Mouse (Mus musculus) stomach, embryonic 14.5 days (tissue): ENCODE data around the gene Furin. TPM values are rescaled to one million over a fixed set of nuclear protein-coding genes. Genes with fewer than 3 reads are reported as not detected.

Experiments used
- ATAC-seq: fragments of 200-750 bp; cut with Nextera tagmentation; 2 replicates; pipeline ENCODE4 v1.8.0; 2017; ENCODE audit warnings: low read depth, moderate TSS enrichment; ENCODE audit not compliant: insufficient number of reproducible peaks, insufficient read depth, low FRiP score
- H3K27ac ChIP-seq: fragments of 300-500 bp; sonication (generic); 2 replicates; pipeline ENCODE4 v1.5.1; 2014; ENCODE audit warnings: mild to moderate bottlenecking, low read length, moderate library complexity, mixed read lengths
- H3K27me3 ChIP-seq: fragments of 300-500 bp; sonication (generic); 2 replicates; pipeline ENCODE4 v1.6.1; 2014; ENCODE audit warnings: low read length, control low read depth, mixed read lengths; ENCODE audit not compliant: control insufficient read depth, insufficient read depth
- H3K36me3 ChIP-seq: fragments of 300-500 bp; sonication (generic); 2 replicates; pipeline ENCODE4 v1.6.1; 2014; ENCODE audit warnings: mild to moderate bottlenecking, control low read depth, low read length, moderate library complexity, mixed read lengths; ENCODE audit not compliant: control insufficient read depth, insufficient read depth
- H3K4me1 ChIP-seq: fragments of 300-500 bp; sonication (generic); 2 replicates; pipeline ENCODE4 v1.6.1; 2014; ENCODE audit warnings: low read length, control low read depth, mixed read lengths; ENCODE audit not compliant: control insufficient read depth, insufficient read depth
- H3K4me2 ChIP-seq: fragments of 300-500 bp; sonication (generic); replicated peaks from 2 replicates; pipeline ENCODE4 v1.6.1; 2014; ENCODE audit warnings: low read depth, low read length, control low read depth
- H3K4me3 ChIP-seq: fragments of 300-500 bp; sonication (generic); 2 replicates; pipeline ENCODE4 v1.5.1; 2014; ENCODE audit warnings: low read depth, low read length, control low read depth
- H3K9ac ChIP-seq: fragments of 300-500 bp; sonication (generic); replicated peaks from 2 replicates; pipeline ENCODE4 v1.6.1; 2014; ENCODE audit warnings: low read depth, mild to moderate bottlenecking, control low read depth, low read length, moderate library complexity, mixed read lengths
- H3K9me3 ChIP-seq: fragments of 300-500 bp; sonication (generic); 2 replicates; pipeline ENCODE4 v1.6.1; 2016; ENCODE audit warnings: low read depth, low read length, control low read depth; ENCODE audit not compliant: control insufficient read depth
- WGBS: fragments of 180-500 bp; shearing (Covaris S2); extraction: QIAGEN DNeasy Blood & Tissue Kit; methylation state at CpG from one replicate; pipeline ENCODE4 v1.1.7; 2014; 5-methylcytosine and 5-hydroxymethylcytosine counted together
- polyA plus RNA-seq: library from polyadenylated mRNA; unstranded; fragments of >200 nt; fragmentation: Nextera tagmentation; extraction: Ambion mirVana; gene quantifications from 2 replicates; pipeline ENCODE4 v1.2.1, GENCODE M21; 2014

The Furin gene
- polyA plus RNA-seq, 1 experiment from 2014 or later = 12.4 TPM

GRCm38 (mm10) chr7:80343270-80344018 is 61.8 kb downstream of the Furin start:
- H3K27ac ChIP-seq = no peak overlapping the region
- 21% methylated on average over 19 of the region's 19 CpGs for WGBS
- no peaks in the 10 kb centered on the region for H3K27me3 ChIP-seq
- H3K36me3 ChIP-seq = no peaks in the 10 kb centered on the region
- peak overlapping the region; percentile 95 for H3K4me2 ChIP-seq
- no peak for ATAC-seq
- H3K9ac ChIP-seq = peak overlapping the region; percentile 77
- peaks cover 25% of the 10 kb centered on the region; the same call in 1 of the 2 replicates for H3K4me1 ChIP-seq
- H3K4me3 ChIP-seq = peak overlapping the region; percentile 51
- H3K9me3 ChIP-seq = no peaks in the 10 kb centered on the region

GRCm38 (mm10) chr7:80342858-80343257 is 62.4 kb downstream of the Furin start, which contains the start of gene Hddc3:
TSS of gene Hddc3 (plus strand) at chr7:80343104.
- no peaks in the 10 kb centered on the region for H3K9me3 ChIP-seq
- H3K27ac ChIP-seq = no peak within 1 kb of the TSS
- H3K36me3 ChIP-seq = no peaks in the 10 kb centered on the region; the same call in 1 of the 2 replicates
- peak; percentile 14; the same call in 1 of the 2 replicates for ATAC-seq
- H3K4me2 ChIP-seq = peak within 1 kb of the TSS; percentile 95
- WGBS = 1% methylated on average over 25 of the region's 25 CpGs
- H3K9ac ChIP-seq = peak within 1 kb of the TSS; percentile 77
- H3K4me1 ChIP-seq = peaks cover 24% of the 10 kb centered on the region; the same call in 1 of the 2 replicates
- peak within 1 kb of the TSS; percentile 51 for H3K4me3 ChIP-seq
- H3K27me3 ChIP-seq = no peaks in the 10 kb centered on the region

- Histone ChIP-seq H3K27ac (no peak overlapping the region), H3K4me2 (no peak overlapping the region), H3K27me3 (no peaks in the 10 kb centered on the region), H3K4me1 (peaks cover 23% of the 10 kb centered on the region; the same call in 1 of the 2 replicates), H3K9me3 (no peaks in the 10 kb centered on the region), H3K9ac (no peak overlapping the region), H3K4me3 (no peak overlapping the region), H3K36me3 (no peaks in the 10 kb centered on the region; the same call in 1 of the 2 replicates)
- ATAC-seq = no peak
- 72% methylated on average over 7 of the region's 7 CpGs for WGBS
Measured at GRCm38 (mm10) chr7:80341793-80342192, 63.4 kb downstream of the Furin start.

- Histone ChIP-seq H3K27ac (peak within 1 kb of the TSS; percentile 89), H3K27me3 (no peaks in the 10 kb centered on the region), H3K36me3 (peaks cover 10% of the 10 kb centered on the region), H3K9me3 (no peaks in the 10 kb centered on the region), H3K4me2 (peak within 1 kb of the TSS; percentile 78), H3K9ac (peak within 1 kb of the TSS; percentile 34), H3K4me3 (peak within 1 kb of the TSS; percentile 48), H3K4me1 (peaks cover 23% of the 10 kb centered on the region; the same call in 1 of the 2 replicates)
- 5% methylated on average over 11 of the region's 11 CpGs for WGBS
- ATAC-seq = peak; percentile 62
Measured at GRCm38 (mm10) chr7:80340793-80341192, 64.4 kb downstream of the Furin start, which contains the start of gene Unc45a. TSS of gene Unc45a (minus strand) at chr7:80341005.

- ATAC-seq = peak; percentile 97
Measured at GRCm38 (mm10) chr7:80339793-80340628, 65.2 kb downstream of the Furin start.

GRCm38 (mm10) chr7:80339371-80339770 is 65.9 kb downstream of the Furin start:
- 9% methylated on average over 17 of the region's 17 CpGs for WGBS
- Histone ChIP-seq H3K27ac (no peak overlapping the region), H3K36me3 (peaks cover 23% of the 10 kb centered on the region), H3K4me3 (peak overlapping the region; percentile 48), H3K4me2 (peak overlapping the region; percentile 78), H3K4me1 (peaks cover 23% of the 10 kb centered on the region; the same call in 1 of the 2 replicates), H3K27me3 (no peaks in the 10 kb centered on the region), H3K9ac (peak overlapping the region; percentile 53), H3K9me3 (no peaks in the 10 kb centered on the region)
- no peak for ATAC-seq

More at GRCm38 (mm10) chr7:80339793-80340628, 65.2 kb downstream of the Furin start:
- peak overlapping the region; percentile 89 for H3K27ac ChIP-seq
- H3K9me3 ChIP-seq = no peaks in the 10 kb centered on the region
- H3K4me2 ChIP-seq = peak overlapping the region; percentile 78
- peaks cover 18% of the 10 kb centered on the region for H3K36me3 ChIP-seq
- H3K9ac ChIP-seq = peak overlapping the region; percentile 53
- peak overlapping the region; percentile 48 for H3K4me3 ChIP-seq
- peaks cover 23% of the 10 kb centered on the region; the same call in 1 of the 2 replicates for H3K4me1 ChIP-seq
- under 1% methylated on average over 45 of the region's 45 CpGs for WGBS
- H3K27me3 ChIP-seq = no peaks in the 10 kb centered on the region

Other genes starting within 250 kb of the Furin start
- 21.7 and 23.4 TPM in 2 replicates for gene Sema4b, start 218.6 kb downstream of the Furin start, polyA plus RNA-seq
- 108 and 112 TPM in 2 replicates for gene Cib1, start 172.6 kb downstream of the Furin start, polyA plus RNA-seq
- 5.0 and 5.6 TPM in 2 replicates for gene Gdpgp1, start 172.6 kb downstream of the Furin start, polyA plus RNA-seq
- 1.0 and 1.8 TPM in 2 replicates for gene Ttll13, start 159.1 kb downstream of the Furin start, polyA plus RNA-seq
- gene Ngrn, start 144.2 kb downstream of the Furin start, polyA plus RNA-seq = 51.7 and 52.2 TPM in 2 replicates
- 14.3 and 15.6 TPM in 2 replicates for gene Vps33b, start 135.8 kb downstream of the Furin start, polyA plus RNA-seq
- gene Prc1, start 111.0 kb downstream of the Furin start, polyA plus RNA-seq = 159 and 167 TPM in 2 replicates
- gene Rccd1, start 81.0 kb downstream of the Furin start, polyA plus RNA-seq = 15.1 and 19.2 TPM in 2 replicates
- gene Unc45a, start 64.4 kb downstream of the Furin start, polyA plus RNA-seq = 28.6 and 29.4 TPM in 2 replicates
- 24.3 and 26.5 TPM in 2 replicates for gene Hddc3, start 62.3 kb downstream of the Furin start, polyA plus RNA-seq
- gene Man2a2, start 34.1 kb downstream of the Furin start, polyA plus RNA-seq = 18.3 and 19.8 TPM in 2 replicates
- 9.1 and 9.5 TPM in 2 replicates for gene Fes, start 17.5 kb downstream of the Furin start, polyA plus RNA-seq
- gene Blm, start 129.7 kb upstream of the Furin start, polyA plus RNA-seq = 24.0 and 26.2 TPM in 2 replicates